In the genomic region with DNA sequence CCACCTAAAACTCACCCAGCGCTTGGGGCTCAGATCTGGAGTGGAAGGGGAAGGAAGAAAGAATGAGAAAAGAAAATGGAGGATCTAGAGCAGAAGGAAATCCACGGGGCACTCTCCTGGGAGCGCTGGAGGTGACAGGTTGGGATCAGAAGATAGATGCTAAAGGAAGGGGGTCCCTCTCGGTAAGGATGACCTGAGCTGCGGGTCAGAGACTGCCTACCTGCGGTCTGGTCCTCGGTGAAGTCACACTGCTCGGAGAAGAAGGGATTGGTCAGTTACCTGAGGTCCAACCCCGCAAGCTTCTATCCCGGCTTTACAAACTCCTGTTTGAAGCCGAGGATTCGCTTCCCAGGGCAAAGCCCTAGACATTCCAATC, we compare ENCODE assay signal across 8 mouse cellular contexts. TPM values are rescaled to one million over a fixed set of nuclear protein-coding genes. Genes with fewer than 3 reads are reported as not detected.
DNase-seq lines count a peak whose midpoint lies in the region; ATAC-seq and TF ChIP-seq lines count a peak whose summit lies in the region.

No protein-coding gene starts in this region.

- WGBS in spleen, adult 2 months, result under 1% methylated on average over 12 of the region's 12 CpGs
- 0% methylated on average over 12 of the region's 12 CpGs for WGBS in limb, embryonic 10.5 days
- 0% methylated on average over 12 of the region's 12 CpGs for WGBS in neural tube, embryonic 15.5 days

- TF ChIP-seq POLR2A in spleen, adult 2 months (IDR thresholded peaks at IDR 0.05; ENCODE audit: low read depth, low read length), result no peak

- no peaks in the 10 kb centered on the region for H3K9me3 ChIP-seq in limb, embryonic 10.5 days (replicated peaks)
- no peaks in the 10 kb centered on the region for H3K9me3 ChIP-seq in neural tube, embryonic 15.5 days (replicated peaks)

- H3K27me3 ChIP-seq in spleen, adult 2 months (ENCODE audit: control insufficient read depth, insufficient read depth, low read length), result no peaks in the 10 kb centered on the region
- peaks cover 7% of the 10 kb centered on the region for H3K27me3 ChIP-seq in limb, embryonic 10.5 days (ENCODE audit: low read depth, poor library complexity, severe bottlenecking)
- no peaks in the 10 kb centered on the region for H3K27me3 ChIP-seq in neural tube, embryonic 15.5 days (replicated peaks)

- H3K9ac ChIP-seq in neural tube, embryonic 15.5 days (replicated peaks), result peak overlapping the region; percentile 91

- peak overlapping the region; percentile 71 for H3K4me3 ChIP-seq in spleen, adult 2 months (ENCODE audit: extremely low read depth, insufficient read depth, insufficient read length)
- peak overlapping the region; percentile 65 for H3K4me3 ChIP-seq in limb, embryonic 10.5 days
- peak overlapping the region; percentile 86 for H3K4me3 ChIP-seq in neural tube, embryonic 15.5 days (replicated peaks)

- ATAC-seq in frontal cortex, adult (ENCODE audit: low TSS enrichment), result peak; percentile 3; the same call in 1 of the 2 replicates
- ATAC-seq in neural tube, embryonic 15.5 days (ENCODE audit: low FRiP score), result peak; percentile 19

- peak overlapping the region; percentile 85 for H3K27ac ChIP-seq in spleen, adult 2 months (ENCODE audit: insufficient read depth, low read length)
- peak overlapping the region; percentile 90 for H3K27ac ChIP-seq in limb, embryonic 10.5 days
- peak overlapping the region; percentile 98 for H3K27ac ChIP-seq in neural tube, embryonic 15.5 days (replicated peaks)

- peaks cover 14% of the 10 kb centered on the region; the same call in 1 of the 2 replicates for H3K4me1 ChIP-seq in spleen, adult 2 months (ENCODE audit: control insufficient read depth, insufficient read depth, insufficient read length)
- H3K4me1 ChIP-seq in limb, embryonic 10.5 days, result peaks cover 46% of the 10 kb centered on the region
- H3K4me1 ChIP-seq in neural tube, embryonic 15.5 days, result peaks cover 63% of the 10 kb centered on the region

- H3K4me2 ChIP-seq in neural tube, embryonic 15.5 days, result peak overlapping the region; percentile 73

- no peak for DNase-seq in frontal cortex, postnatal 14 days (ENCODE audit: low spot score in 2 of 2)
- DNase-seq in spleen, adult 2 months (ENCODE audit: low read depth in 1 of 2, low spot score in 2 of 2), result no peak
- no peak for DNase-seq in spleen, postnatal 36 days (ENCODE audit: low spot score in 2 of 2)
- peak; percentile 47 for DNase-seq in limb, embryonic 10.5 days (ENCODE audit: low spot score)
- no peak for DNase-seq in cerebellum, adult 11 months
- DNase-seq in kidney, adult 8-10 months, result no peak

- peaks cover 23% of the 10 kb centered on the region for H3K36me3 ChIP-seq in spleen, adult 2 months (ENCODE audit: control insufficient read depth, insufficient read depth, low read length)
- H3K36me3 ChIP-seq in limb, embryonic 10.5 days, result peaks cover 42% of the 10 kb centered on the region
- H3K36me3 ChIP-seq in neural tube, embryonic 15.5 days, result peaks cover 33% of the 10 kb centered on the region

- no peak for TF ChIP-seq CTCF in spleen, adult 2 months (IDR thresholded peaks at IDR 0.05; ENCODE audit: extremely low read depth, insufficient read depth, insufficient read length, insufficient replicate concordance)

RNA-seq across cellular contexts. Expression of a gene that starts 0.6 kb away (rescaled TPM):
- 376 and 451 TPM in 2 replicates for polyA plus RNA-seq in spleen, adult 2 months (2012; rRNA removed)
- 685 and 729 TPM in 2 replicates for polyA plus RNA-seq in limb, embryonic 10.5 days (2016; fragmentation: Nextera tagmentation; extraction: Ambion mirVana)
- polyA plus RNA-seq in neural tube, embryonic 15.5 days (2015; fragmentation: Nextera tagmentation; extraction: Ambion mirVana), result 999 and 1,090 TPM in 2 replicates

RNA-seq across cellular contexts. Expression of a gene that starts 5.2 kb away (rescaled TPM):
- 0.67 and 1.1 TPM in 2 replicates for polyA plus RNA-seq in spleen, adult 2 months (2012; rRNA removed)
- polyA plus RNA-seq in limb, embryonic 10.5 days (2016; fragmentation: Nextera tagmentation; extraction: Ambion mirVana), result 1.6 and 3.3 TPM in 2 replicates
- 7.0 and 7.7 TPM in 2 replicates for polyA plus RNA-seq in neural tube, embryonic 15.5 days (2015; fragmentation: Nextera tagmentation; extraction: Ambion mirVana)

RNA-seq across cellular contexts. Expression of a gene that starts 32.4 kb away (rescaled TPM):
- polyA plus RNA-seq in spleen, adult 2 months (2012; rRNA removed), result 121 and 148 TPM in 2 replicates
- 7.0 and 8.4 TPM in 2 replicates for polyA plus RNA-seq in limb, embryonic 10.5 days (2016; fragmentation: Nextera tagmentation; extraction: Ambion mirVana)
- 20.7 and 30.0 TPM in 2 replicates for polyA plus RNA-seq in neural tube, embryonic 15.5 days (2015; fragmentation: Nextera tagmentation; extraction: Ambion mirVana)

RNA-seq across cellular contexts. Expression of a gene that starts 34.3 kb away (rescaled TPM):
- polyA plus RNA-seq in spleen, adult 2 months (2012; rRNA removed), result 67.8 and 84.5 TPM in 2 replicates
- 64.2 and 91.3 TPM in 2 replicates for polyA plus RNA-seq in limb, embryonic 10.5 days (2016; fragmentation: Nextera tagmentation; extraction: Ambion mirVana)
- polyA plus RNA-seq in neural tube, embryonic 15.5 days (2015; fragmentation: Nextera tagmentation; extraction: Ambion mirVana), result 138 and 149 TPM in 2 replicates

RNA-seq across cellular contexts. Expression of a gene that starts 54.3 kb away (rescaled TPM):
- 17.4 and 19.9 TPM in 2 replicates for polyA plus RNA-seq in spleen, adult 2 months (2012; rRNA removed)
- 14.5 and 15.4 TPM in 2 replicates for polyA plus RNA-seq in limb, embryonic 10.5 days (2016; fragmentation: Nextera tagmentation; extraction: Ambion mirVana)
- 16.0 and 16.2 TPM in 2 replicates for polyA plus RNA-seq in neural tube, embryonic 15.5 days (2015; fragmentation: Nextera tagmentation; extraction: Ambion mirVana)
